Mouse (Mus musculus) spleen, adult 12 weeks (tissue): ENCODE measurements around the gene Cntnap5b.
"Not testable (repeated sequence)": the region's sequence is repeated elsewhere in the genome, so short reads cannot be mapped to it uniquely, and the experiment has no call there.

Source experiments
- DNase-seq: peaks from one replicate; pipeline ENCODE4 v3.0.0; 2022; ENCODE audit warnings: low spot score

Gene Cntnap5b

GRCm38 (mm10) chr1:99772614-99773013, at the start of gene Cntnap5b:
Cntnap5b (plus strand) TSS chr1:99772765.
- no peak for DNase-seq

GRCm38 (mm10) chr1:99759996-99760395, 12.6 kb upstream of the Cntnap5b start:
- DNase-seq, result no peak

- no peak for DNase-seq
Measured at GRCm38 (mm10) chr1:99772183-99772582, 382 bp upstream of the Cntnap5b start.

GRCm38 (mm10) chr1:99774144-99774543, 1.6 kb downstream of the Cntnap5b start:
- DNase-seq, result no peak

- no peak for DNase-seq
Measured at GRCm38 (mm10) chr1:99813334-99814110, 41.0 kb downstream of the Cntnap5b start.

- DNase-seq, result no peak
Measured at GRCm38 (mm10) chr1:99872344-99872743, 99.8 kb downstream of the Cntnap5b start.

- DNase-seq, result no peak
Measured at GRCm38 (mm10) chr1:99907774-99908173, 135.2 kb downstream of the Cntnap5b start.

GRCm38 (mm10) chr1:99943515-99943914, 170.9 kb downstream of the Cntnap5b start:
- no peak for DNase-seq

- DNase-seq, result no peak
Measured at GRCm38 (mm10) chr1:99959428-99959987, 186.9 kb downstream of the Cntnap5b start.

GRCm38 (mm10) chr1:99967300-99968089, 194.9 kb downstream of the Cntnap5b start:
- no peak for DNase-seq

GRCm38 (mm10) chr1:99970184-99971086, 197.9 kb downstream of the Cntnap5b start:
- no peak for DNase-seq

- not testable (repeated sequence) for DNase-seq
Measured at GRCm38 (mm10) chr1:100001226-100001625, 228.7 kb downstream of the Cntnap5b start.

- DNase-seq, result no peak
Measured at GRCm38 (mm10) chr1:100006021-100006745, 233.6 kb downstream of the Cntnap5b start.

GRCm38 (mm10) chr1:100041808-100042207, 269.2 kb downstream of the Cntnap5b start:
- DNase-seq, result no peak

GRCm38 (mm10) chr1:100079812-100080211, 307.2 kb downstream of the Cntnap5b start:
- DNase-seq, result no peak

GRCm38 (mm10) chr1:100100516-100100915, 328.0 kb downstream of the Cntnap5b start:
- no peak for DNase-seq

- no peak for DNase-seq
Measured at GRCm38 (mm10) chr1:100101017-100101416, 328.5 kb downstream of the Cntnap5b start.

GRCm38 (mm10) chr1:100104343-100104742, 331.8 kb downstream of the Cntnap5b start:
- no peak for DNase-seq

GRCm38 (mm10) chr1:100122410-100122935, 349.9 kb downstream of the Cntnap5b start:
- no peak for DNase-seq

GRCm38 (mm10) chr1:100163588-100164357, 391.2 kb downstream of the Cntnap5b start:
- DNase-seq, result no peak
